Mouse (Mus musculus) gastrocnemius, postnatal 14 days (tissue): ENCODE measurements around the gene Mroh2a. TPM values are rescaled to one million over a fixed set of nuclear protein-coding genes. Genes with fewer than 3 reads are reported as not detected.
A peak's percentile ranks its signal among the peaks of the same experiment; 100 is the strongest.

ENCODE experiments used
- DNase-seq: peaks from one replicate; pipeline ENCODE4 v3.0.0; 2021; ENCODE audit warnings: mixed read lengths
- intact Hi-C: fragments of 180-260 bp; cut with DNase I; formaldehyde crosslinking; loops from one replicate; pipeline ENCODE4 v1.15.1; 2025; ENCODE audit warnings: low total_unique reads
- total RNA-seq, 2 experiments: library from RNA; stranded (reverse); gene quantifications; 2 replicates each; pipeline ENCODE4 v1.2.3; 2021

Gene Mroh2a
- total RNA-seq, 2 experiments from 2014 or later: not detected

GRCm38 (mm10) chr1:88233421-88234247, 6.8 kb downstream of the Mroh2a start:
- intact Hi-C loops: no loop called here
- peak; percentile 44 for DNase-seq

GRCm38 (mm10) chr1:88234248-88234610, 7.4 kb downstream of the Mroh2a start:
- DNase-seq: peak; percentile 7
- intact Hi-C loops: no loop called here

GRCm38 (mm10) chr1:88234646-88235045, 7.9 kb downstream of the Mroh2a start:
- DNase-seq: peak; percentile 22
- intact Hi-C loops: no loop called here

- intact Hi-C loops: no loop called here
- DNase-seq: no peak
These were observed 8.5 kb downstream of the Mroh2a start for GRCm38 (mm10) chr1:88235046-88235893.

- DNase-seq: no peak
These were observed 9.2 kb downstream of the Mroh2a start for GRCm38 (mm10) chr1:88235894-88236415.

GRCm38 (mm10) chr1:88237311-88237710, 10.5 kb downstream of the Mroh2a start:
- intact Hi-C loops: no loop called here
- no peak for DNase-seq

More at GRCm38 (mm10) chr1:88235894-88236415, 9.2 kb downstream of the Mroh2a start:
- intact Hi-C loops: no loop called here

GRCm38 (mm10) chr1:88238771-88239170, 12.0 kb downstream of the Mroh2a start:
- intact Hi-C loops: no loop called here
- DNase-seq: no peak

- peak; percentile 8 for DNase-seq
- intact Hi-C loops: no loop called here
These were observed 13.3 kb downstream of the Mroh2a start for GRCm38 (mm10) chr1:88240072-88240471.

- intact Hi-C loops: no loop called here
- no peak for DNase-seq
These were observed 13.8 kb downstream of the Mroh2a start for GRCm38 (mm10) chr1:88240579-88240978.

GRCm38 (mm10) chr1:88243861-88244260, 17.1 kb downstream of the Mroh2a start:
- intact Hi-C loops: no loop called here

GRCm38 (mm10) chr1:88245881-88246280, 19.1 kb downstream of the Mroh2a start:
- no peak for DNase-seq
- intact Hi-C loops: no loop called here

More at GRCm38 (mm10) chr1:88243861-88244260, 17.1 kb downstream of the Mroh2a start:
- no peak for DNase-seq

- intact Hi-C loops: no loop called here
- no peak for DNase-seq
These were observed 19.6 kb downstream of the Mroh2a start for GRCm38 (mm10) chr1:88246386-88246785.

- intact Hi-C loops: no loop called here
- no peak for DNase-seq
These were observed 20.9 kb downstream of the Mroh2a start for GRCm38 (mm10) chr1:88247660-88248059.

- intact Hi-C loops: no loop called here
- no peak for DNase-seq
These were observed 21.9 kb downstream of the Mroh2a start for GRCm38 (mm10) chr1:88248658-88249057.

GRCm38 (mm10) chr1:88249596-88249995, 22.8 kb downstream of the Mroh2a start:
- intact Hi-C loops: no loop called here
- DNase-seq: no peak

GRCm38 (mm10) chr1:88250023-88250422, 23.2 kb downstream of the Mroh2a start:
- DNase-seq: no peak
- intact Hi-C loops: no loop called here

GRCm38 (mm10) chr1:88253106-88253505, 26.3 kb downstream of the Mroh2a start:
- intact Hi-C loops: no loop called here
- no peak for DNase-seq

GRCm38 (mm10) chr1:88253540-88253939, 26.8 kb downstream of the Mroh2a start:
- DNase-seq: no peak
- intact Hi-C loops: no loop called here

GRCm38 (mm10) chr1:88254793-88255465, 28.1 kb downstream of the Mroh2a start:
- intact Hi-C loops: no loop called here
- peak; percentile 72 for DNase-seq

GRCm38 (mm10) chr1:88255466-88255857, 28.7 kb downstream of the Mroh2a start:
- intact Hi-C loops: no loop called here

More at GRCm38 (mm10) chr1:88255466-88255857, 28.7 kb downstream of the Mroh2a start:
- DNase-seq: no peak
